Mouse (Mus musculus) ovary, adult 18-20 months (tissue): Measurements from ENCODE around the gene Scnn1b.

Source experiments
- DNase-seq: peaks from one replicate; pipeline ENCODE4 v3.0.0; 2022; ENCODE audit warnings: low spot score, mixed read lengths

Gene Scnn1b

GRCm38 (mm10) chr7:121913944-121914343 lies 49.1 kb downstream of the Scnn1b start:
- DNase-seq = no peak

DNA sequence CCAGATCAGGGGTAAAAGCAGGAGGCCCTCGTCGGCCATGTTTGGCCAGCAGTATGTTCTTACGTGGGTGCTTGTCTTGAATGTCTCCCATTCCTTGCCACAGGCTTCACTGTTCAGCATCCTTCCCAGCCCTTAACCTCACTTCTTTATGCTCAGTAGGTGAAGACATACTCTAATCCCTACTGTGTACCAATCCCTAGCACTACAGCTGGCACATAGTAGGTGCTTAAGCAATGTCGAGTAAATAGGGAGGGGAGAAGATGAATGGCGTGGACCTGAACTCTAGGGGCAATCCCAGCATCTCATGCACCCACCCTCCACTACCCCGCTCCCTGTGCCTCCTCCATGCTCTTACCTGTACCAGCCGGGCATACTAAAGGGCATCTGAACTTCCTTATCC lies 59.5 kb downstream of the Scnn1b start:
- DNase-seq = no peak

- no peak for DNase-seq
Observed at GRCm38 (mm10) chr7:121927882-121928281, 63.0 kb downstream of the Scnn1b start.

GRCm38 (mm10) chr7:121931246-121931645 lies 66.4 kb downstream of the Scnn1b start:
- DNase-seq = no peak

GRCm38 (mm10) chr7:121933675-121934074 lies 68.8 kb downstream of the Scnn1b start:
- no peak for DNase-seq

DNA sequence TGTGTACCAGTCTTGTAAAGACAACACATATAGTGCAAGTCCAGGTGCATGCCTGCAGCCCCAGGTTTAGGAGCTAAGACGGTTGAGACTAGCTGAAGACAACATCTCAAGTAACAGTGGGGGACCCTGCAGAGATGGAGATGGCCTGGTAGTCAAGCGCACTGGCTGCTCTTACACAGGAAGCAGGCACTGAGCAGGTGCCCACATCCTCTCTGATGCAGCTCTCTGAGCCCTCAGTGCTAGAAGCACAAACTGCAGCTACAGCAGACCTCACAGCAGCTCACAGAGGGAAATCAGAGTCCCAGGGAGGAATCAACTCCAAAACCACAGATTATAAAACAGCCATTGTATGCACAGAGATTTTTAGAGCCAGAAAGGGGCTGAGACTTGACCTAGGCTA lies 69.5 kb downstream of the Scnn1b start:
- no peak for DNase-seq

GRCm38 (mm10) chr7:121935906-121936794 lies 71.3 kb downstream of the Scnn1b start:
- no peak for DNase-seq

- DNase-seq = no peak
Observed at GRCm38 (mm10) chr7:121936861-121937630, 72.2 kb downstream of the Scnn1b start.

DNA sequence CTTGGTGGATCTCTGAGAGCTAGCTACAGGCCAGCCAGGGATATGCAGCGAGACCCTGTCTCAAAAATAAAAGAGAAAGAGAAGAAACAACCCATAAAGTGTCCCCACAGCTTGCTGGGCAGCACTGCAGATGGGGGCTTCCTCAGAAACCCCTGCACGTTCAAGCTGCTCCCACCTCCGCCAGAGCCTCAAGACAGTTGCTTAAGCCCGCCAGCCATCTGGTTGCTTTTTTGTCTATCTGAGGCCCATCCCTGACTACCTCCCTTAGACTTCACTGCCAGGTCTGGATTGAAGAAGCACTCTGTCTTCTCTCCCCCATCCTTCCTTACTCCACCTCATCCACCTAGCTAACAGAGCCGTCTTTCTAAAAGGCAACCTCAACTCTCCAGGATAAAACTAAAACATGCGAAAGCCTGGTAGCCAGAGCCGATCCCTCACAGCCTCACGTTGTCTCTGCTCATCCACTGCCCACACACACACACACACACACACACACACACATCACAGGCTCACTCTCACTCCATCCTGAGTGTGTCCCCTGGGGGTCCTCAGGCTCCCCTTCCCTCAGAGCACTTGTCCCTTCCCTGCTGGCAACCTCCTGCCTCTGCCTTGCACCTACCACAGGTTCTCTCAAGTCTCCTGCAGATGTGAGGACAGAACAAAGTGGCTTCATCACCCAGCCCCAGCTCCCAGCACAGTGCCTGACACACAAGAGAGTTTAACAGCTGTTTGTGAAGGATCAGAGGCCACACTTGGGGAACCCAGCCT lies 73.5 kb downstream of the Scnn1b start:
- DNase-seq = no peak

DNA sequence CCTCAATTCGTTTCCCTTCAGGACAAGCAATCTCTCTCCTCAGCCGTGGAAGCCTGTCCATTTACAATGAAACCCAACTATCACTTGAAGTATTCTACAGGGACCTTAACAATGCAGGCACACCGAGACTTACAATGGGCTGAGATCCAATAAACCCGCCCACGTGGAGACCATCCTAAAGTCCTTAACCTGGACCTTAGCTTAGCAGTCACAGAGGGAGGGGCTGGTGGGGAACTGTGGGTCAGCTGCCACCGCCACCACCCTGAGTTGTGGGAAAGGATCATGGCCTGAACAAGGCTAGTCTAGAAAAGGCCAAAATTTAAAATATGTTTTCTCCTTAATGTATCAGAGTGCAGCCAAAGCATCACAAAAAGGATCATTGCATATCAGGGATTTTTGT lies 74.4 kb downstream of the Scnn1b start:
- DNase-seq = no peak

GRCm38 (mm10) chr7:121939729-121940128 lies 74.9 kb downstream of the Scnn1b start:
- no peak for DNase-seq

GRCm38 (mm10) chr7:121941016-121941415 lies 76.2 kb downstream of the Scnn1b start:
- no peak for DNase-seq

DNA sequence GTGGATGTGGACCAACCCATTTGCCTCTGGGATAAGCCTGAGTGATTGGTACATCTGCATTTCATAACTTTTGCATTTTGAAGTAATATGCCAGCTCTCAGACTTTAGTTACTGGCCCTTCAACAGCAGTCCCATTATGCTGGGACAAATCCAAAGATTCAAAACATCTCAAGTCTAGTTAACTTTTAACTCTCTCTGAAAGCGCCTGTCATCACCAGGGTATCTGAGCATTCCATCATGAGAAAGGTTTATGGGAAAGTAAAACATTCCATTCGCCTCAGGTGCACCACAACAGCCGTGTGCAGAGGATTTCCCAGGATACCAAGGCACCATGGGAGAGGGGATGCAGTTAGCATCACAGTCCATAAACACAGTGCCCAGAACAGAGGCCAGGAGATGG lies 76.8 kb downstream of the Scnn1b start:
- no peak for DNase-seq

- no peak for DNase-seq
Observed at GRCm38 (mm10) chr7:121942371-121942770, 77.5 kb downstream of the Scnn1b start.

DNA sequence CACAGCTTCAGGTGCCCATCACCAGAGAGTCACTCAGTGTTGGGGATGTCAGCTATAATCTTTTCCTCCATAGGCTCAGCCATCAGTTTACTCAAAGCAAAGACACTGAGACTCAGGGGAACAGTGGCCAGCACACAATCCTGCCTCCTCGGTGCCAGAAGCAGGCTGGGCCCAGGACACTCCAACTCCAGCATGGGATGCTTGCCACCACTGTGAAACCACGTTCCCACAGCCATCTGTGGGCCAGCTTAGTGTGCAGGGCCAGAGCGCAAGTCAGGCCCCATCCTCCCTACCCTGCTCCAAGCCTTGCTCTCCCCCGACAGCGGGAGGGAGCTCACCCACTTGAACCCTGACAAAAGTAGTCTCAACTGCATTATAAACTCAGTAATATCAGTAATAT lies 81.4 kb downstream of the Scnn1b start:
- no peak for DNase-seq

DNA sequence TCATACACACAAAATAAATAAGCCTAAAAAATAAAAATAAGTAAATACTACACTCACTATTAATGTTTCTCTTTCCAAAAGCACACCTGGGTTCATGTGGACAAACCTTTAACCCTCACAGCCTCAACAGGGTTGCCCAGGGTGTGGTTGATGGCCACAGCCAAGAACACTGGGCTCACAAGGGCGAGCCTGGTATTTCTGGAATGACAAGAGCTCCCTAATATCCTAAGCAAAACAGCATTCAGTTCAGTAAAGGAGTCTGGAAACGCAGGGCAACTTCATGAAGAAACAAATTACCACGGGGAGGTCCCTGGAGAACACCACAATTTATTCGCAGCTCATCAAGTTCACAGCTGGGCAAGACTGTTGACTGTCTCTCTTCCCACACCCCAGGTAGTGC lies 82.7 kb downstream of the Scnn1b start:
- no peak for DNase-seq

DNA sequence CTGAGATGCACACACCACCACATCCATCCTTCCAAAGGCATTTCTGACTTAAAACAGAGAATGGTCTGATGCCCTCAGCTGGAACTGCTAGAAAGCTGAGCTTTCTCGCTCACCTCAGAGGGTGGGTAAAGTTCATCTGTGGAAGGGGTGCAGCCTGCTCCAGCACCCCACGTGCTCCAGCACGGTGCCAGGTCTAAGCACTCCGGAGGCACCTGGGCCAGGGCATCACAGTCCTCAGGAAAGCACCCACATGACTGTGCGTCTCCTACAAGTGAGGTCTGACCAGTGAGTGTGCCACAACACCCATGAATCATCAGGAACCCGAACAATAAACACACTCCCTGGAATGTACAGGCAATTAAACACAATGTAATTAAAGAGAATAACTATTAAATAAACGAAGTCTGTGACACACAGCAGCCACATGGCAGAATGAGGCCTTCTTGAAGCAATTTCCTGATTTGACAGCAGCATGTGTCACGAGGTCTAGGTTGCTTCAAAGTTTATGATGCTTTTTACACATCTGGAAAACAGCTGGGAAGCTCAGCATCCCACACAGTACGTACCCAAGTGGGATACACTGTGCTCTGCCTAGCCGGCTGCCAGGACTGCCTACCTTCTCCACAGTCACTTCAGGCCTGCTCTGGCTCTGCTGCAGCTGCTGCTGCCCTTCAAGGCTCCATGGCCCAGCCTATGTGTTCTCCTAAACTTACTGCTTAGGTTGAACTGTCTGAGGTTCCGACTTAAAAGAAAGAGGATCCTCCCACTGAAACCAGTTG lies 90.2 kb downstream of the Scnn1b start:
- no peak for DNase-seq

GRCm38 (mm10) chr7:121955802-121956201 lies 91.0 kb downstream of the Scnn1b start:
- DNase-seq = no peak

- no peak for DNase-seq
Observed at GRCm38 (mm10) chr7:121961913-121962570, 97.2 kb downstream of the Scnn1b start.

DNA sequence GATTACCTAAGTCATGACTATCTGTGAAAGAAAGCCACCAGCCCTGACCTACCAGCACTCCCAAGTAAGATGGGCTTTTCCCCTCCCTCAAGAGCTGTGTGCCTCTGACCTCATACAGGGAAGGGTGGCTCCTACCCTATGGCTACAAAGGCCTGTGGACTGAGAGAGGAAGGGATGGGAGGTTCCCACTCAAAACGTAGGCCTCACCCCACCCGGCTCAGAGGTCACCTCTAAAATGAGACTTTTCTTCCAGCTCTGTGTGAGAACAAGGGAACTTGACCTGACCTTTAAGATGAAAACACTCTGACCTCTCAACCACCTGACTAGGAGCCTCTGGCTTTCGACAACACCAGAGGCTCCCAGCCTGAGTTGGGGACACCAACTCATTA lies 97.7 kb downstream of the Scnn1b start:
- DNase-seq = no peak

- DNase-seq = no peak
Observed at GRCm38 (mm10) chr7:121963883-121964398, 99.1 kb downstream of the Scnn1b start.
